Mouse (Mus musculus) NIH3T3 (cell line): Measurements from ENCODE around the gene Morf4l1.
"Not testable (repeated sequence)": the region's sequence is repeated elsewhere in the genome, so short reads cannot be mapped to it uniquely, and the experiment has no call there.

Experiments used
- DNase-seq: peaks from one replicate; pipeline ENCODE4 v3.0.0-alpha.2; 2012; ENCODE audit warnings: low read depth

Morf4l1 gene

GRCm38 (mm10) chr9:90060932-90061331, 53.6 kb downstream of the Morf4l1 start:
- not testable (repeated sequence) for DNase-seq

- DNase-seq: no peak
Measured at GRCm38 (mm10) chr9:90060574-90060875, 54.0 kb downstream of the Morf4l1 start.

GRCm38 (mm10) chr9:90059828-90060573, 54.6 kb downstream of the Morf4l1 start:
- no peak for DNase-seq

- no peak for DNase-seq
Measured at GRCm38 (mm10) chr9:90056716-90057115, 57.9 kb downstream of the Morf4l1 start.

GRCm38 (mm10) chr9:90055911-90056310, 58.7 kb downstream of the Morf4l1 start:
- DNase-seq: no peak

- DNase-seq: no peak
Measured at GRCm38 (mm10) chr9:90055409-90055808, 59.2 kb downstream of the Morf4l1 start.

GRCm38 (mm10) chr9:90054371-90055145, 60.0 kb downstream of the Morf4l1 start:
- DNase-seq: no peak

- DNase-seq: no peak
Measured at GRCm38 (mm10) chr9:90053852-90054251, 60.7 kb downstream of the Morf4l1 start, which contains the start of gene Ctsh. Ctsh (plus strand) TSS chr9:90054152.

- peak; percentile 24 for DNase-seq
Measured at GRCm38 (mm10) chr9:90047937-90048627, 66.5 kb downstream of the Morf4l1 start.

GRCm38 (mm10) chr9:90045191-90045590, 69.4 kb downstream of the Morf4l1 start:
- DNase-seq: no peak

- not testable (repeated sequence) for DNase-seq
Measured at GRCm38 (mm10) chr9:90042906-90043305, 71.7 kb downstream of the Morf4l1 start.
